Mouse (Mus musculus): Measurements from ENCODE around the gene Ssh2.

- TF ChIP-seq CTCF (IDR thresholded peaks at IDR 0.05; ENCODE audit: borderline replicate concordance, extremely low read depth, insufficient read depth, insufficient read length) (no peak), POLR2A (IDR thresholded peaks at IDR 0.05; ENCODE audit: borderline replicate concordance, extremely low read depth, insufficient read depth, insufficient read length, poor library complexity, severe bottlenecking) (no peak)
Observed at GRCm38 (mm10) chr11:77235267-77235666, 19.2 kb downstream of the Ssh2 start.

Data from brain, embryonic 14.5 days (tissue).